Mouse (Mus musculus) common myeloid progenitor, adult 5-6 weeks (primary cell): ENCODE results near the gene Bcl6. TPM values are rescaled to one million over a fixed set of nuclear protein-coding genes. Genes with fewer than 3 reads are reported as not detected.
A peak's percentile ranks its signal among the peaks of the same experiment; 100 is the strongest.

Experiments used
- ATAC-seq: replicated peaks from 2 replicates; pipeline ENCODE4 v1.8.0; 2016; ENCODE audit warnings: low read depth, mild to moderate bottlenecking, moderate TSS enrichment, inconsistent platforms; ENCODE audit not compliant: poor library complexity, severe bottlenecking
- total RNA-seq: library from RNA; stranded (forward); fragments of 200-1000, 187-1606 nt; gene quantifications from 2 replicates; pipeline ENCODE4 v1.2.3, GENCODE M21; 2017

Gene Bcl6
- total RNA-seq, 1 experiment from 2014 or later = 1.9 TPM

DNA sequence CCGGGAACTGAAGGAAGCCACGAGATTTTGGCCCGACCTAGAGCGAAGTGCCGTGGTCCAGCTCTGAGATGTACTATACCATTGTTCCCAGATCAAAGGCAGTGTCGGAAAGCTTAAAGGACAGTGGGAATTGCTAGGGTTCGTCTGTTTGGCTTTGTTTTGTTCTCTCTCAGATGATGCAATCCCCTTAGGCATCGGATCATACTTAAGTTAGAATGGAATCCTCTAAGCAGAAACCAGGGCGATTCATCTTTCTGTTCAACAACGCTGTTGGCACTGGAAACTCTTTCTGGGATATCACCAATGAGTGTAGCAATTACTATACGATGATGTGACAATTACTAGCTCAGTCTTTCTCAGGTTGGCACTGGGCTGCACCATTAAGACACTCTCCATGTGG, 56.4 kb downstream of the Bcl6 start, which contains the start of gene Rtp2:
Gene Rtp2, minus strand, starts transcription at position 101 of the 400 bp plus-strand sequence.
- no peak for ATAC-seq

DNA sequence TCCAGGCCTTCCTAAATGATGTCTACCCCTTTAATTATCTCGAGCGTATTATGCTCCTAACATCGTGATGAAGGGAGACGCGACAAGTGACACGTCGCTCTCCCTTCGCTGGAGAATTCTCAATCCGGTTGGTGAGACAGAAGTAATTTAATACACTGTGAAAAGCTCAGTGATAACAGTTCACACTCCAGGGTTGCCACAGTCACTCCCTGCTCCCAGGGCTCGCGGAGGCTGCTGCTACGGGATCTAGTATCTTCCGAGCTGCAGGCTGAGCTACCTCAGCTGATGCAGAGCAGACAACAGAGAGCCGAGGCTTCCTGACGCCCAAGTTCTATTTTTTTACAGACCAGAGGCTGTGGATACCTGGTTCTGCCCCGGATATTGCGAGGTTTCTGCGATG, 57.4 kb downstream of the Bcl6 start:
- ATAC-seq = no peak

DNA sequence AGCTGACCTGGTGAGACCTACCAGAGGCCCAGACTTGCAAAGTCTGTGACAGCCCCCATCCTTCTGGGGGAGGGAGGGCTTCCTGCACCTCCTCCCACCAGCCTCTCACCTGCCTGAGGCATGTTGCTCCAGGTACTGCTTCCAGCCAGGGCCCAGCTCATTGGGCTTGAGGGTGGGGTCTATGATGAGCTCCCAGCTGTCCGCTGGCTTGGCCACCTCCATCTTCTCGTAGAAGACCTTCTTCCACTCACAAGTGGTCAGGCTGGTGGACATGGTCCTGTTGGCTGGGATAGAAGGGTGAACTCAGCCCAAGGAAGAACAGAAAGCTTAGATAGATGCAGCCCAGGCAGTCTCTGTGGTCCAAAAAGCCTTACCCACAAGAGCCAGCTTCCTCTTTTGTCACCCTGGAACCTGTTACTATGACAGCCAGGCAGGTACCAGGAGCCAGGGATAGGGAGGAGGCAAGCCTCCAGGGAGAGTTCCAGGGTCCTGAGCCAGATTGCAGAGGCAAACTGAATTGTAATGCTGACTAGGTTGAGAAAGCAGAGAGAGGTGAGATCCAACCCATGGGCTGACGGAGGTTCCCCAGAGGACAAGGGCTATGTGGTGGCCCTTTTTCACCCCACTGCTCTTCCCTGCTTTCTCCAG, 58.1 kb downstream of the Bcl6 start:
- ATAC-seq = no peak

DNA sequence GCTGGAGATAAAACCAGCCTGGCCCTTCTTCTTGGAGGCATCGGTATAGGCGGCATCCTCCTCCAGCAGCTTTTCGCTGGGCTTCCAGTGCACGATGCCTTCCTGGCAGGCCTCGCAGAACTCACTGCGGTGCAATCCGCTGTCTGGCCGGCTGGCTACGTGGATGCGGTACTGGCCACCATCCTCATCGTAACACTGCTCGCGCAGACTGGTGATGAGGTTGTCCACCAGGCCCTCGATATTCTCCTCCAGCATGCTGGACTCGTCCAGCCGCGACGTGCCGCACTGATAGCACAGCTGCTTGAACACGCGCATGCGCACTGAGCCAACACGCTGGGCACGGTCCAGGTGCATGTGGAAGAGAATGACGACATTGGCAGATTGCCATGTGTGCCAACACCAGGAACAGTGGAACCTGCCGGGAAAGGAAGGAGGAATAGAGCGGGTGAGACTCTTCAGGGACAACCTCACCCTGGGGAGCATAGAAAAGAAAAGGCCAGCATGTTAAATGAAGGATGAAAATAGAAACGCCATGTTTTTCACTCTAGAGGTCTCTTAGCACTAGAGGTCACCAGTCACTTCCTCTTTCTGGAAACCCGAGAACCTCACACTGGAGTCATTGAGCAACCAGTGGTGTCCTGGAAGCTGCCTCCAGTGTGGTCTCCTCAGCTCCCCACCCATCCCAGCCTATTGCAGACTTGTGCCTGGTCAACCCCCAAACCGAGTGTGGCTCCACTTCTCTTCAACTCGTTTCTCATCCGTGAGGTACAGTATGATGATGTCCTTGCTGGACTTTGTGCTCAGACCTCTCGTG, 61.1 kb downstream of the Bcl6 start:
- ATAC-seq = peak; percentile 95

DNA sequence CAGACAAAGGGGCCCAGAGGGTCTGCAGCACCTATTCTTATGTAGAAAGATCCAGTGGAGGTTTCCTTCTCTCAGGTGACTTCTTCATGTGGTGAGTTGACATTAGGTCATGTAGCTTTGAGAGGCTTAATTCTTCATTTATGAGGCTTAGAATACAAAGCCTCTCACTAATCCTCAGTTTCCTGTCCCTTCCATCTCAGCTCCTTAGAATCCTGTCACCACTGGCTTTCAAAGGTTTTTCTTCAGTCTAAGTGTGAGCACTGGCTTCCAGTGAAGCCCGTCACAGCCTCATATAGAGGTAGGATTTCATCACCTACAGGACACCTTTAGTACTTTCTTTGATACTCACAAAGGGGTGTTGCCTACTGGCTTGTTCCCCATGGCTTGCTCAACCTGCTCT, 65.7 kb downstream of the Bcl6 start:
- ATAC-seq = no peak

DNA sequence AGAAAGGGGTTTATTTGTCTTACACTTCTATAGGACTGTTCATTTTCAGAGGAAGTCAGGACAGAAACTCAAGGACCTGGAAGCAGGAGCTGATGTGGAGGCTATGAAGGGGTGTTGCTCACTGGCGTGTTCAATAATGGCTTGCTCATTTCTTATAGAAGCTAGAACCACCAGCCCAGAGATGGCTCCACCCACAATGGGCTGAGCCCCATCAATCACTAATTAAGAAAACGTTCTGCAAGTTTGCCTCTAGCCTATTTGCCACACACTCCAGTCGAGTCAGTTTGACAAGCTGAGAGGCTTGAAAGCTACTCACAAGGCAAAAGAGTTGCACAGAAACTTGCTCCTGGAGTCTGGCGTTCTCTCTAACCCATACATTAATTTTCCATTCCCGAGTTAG, 67.0 kb downstream of the Bcl6 start:
- no peak for ATAC-seq

DNA sequence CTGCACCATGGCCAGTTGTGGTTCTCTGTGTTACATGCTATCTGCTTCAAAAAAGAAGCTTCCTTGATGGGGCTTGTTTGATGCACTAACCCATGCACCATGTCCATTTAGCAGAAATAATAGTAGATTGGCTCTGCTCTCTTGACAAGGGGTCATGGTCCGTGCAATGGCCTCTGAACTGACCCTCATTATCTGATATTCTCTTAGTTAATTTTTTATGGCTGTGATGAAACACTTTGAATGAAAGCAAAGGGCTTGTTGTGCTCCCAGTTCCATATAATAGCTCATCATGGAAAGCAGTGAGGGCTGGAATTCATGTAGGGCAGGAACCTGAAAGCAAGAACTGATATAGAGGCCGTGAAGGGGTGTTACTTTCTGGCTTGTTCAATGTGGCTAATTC, 69.2 kb downstream of the Bcl6 start:
- ATAC-seq = no peak

Other genes with a start within 250 kb of the Bcl6 start
- gene Sst, start 97.9 kb downstream of the Bcl6 start, total RNA-seq = not detected in 2 replicates
- not detected in 2 replicates for gene Rtp2, start 56.5 kb downstream of the Bcl6 start, total RNA-seq
- gene Gm37419, start 370 bp downstream of the Bcl6 start, total RNA-seq = not detected in 2 replicates